Mouse (Mus musculus) thymus, adult 2 months (tissue): ENCODE data around the gene Plxnc1.
A peak's percentile ranks its signal among the peaks of the same experiment; 100 is the strongest.

Experiments used
- CTCF ChIP-seq: fragments of 200-500 bp; IDR thresholded peaks from 2 replicates; pipeline ENCODE4 v1.5.1; 2012; ENCODE audit warnings: mild to moderate bottlenecking, control low read depth, low read length, moderate library complexity, borderline replicate concordance; ENCODE audit not compliant: control insufficient read depth, poor library complexity, insufficient read depth; ENCODE audit errors: extremely low read depth
- POLR2A ChIP-seq: fragments of 200-500 bp; IDR thresholded peaks from 2 replicates; pipeline ENCODE4 v1.6.1; 2012; ENCODE audit warnings: mild to moderate bottlenecking, low read length, control low read depth, moderate library complexity; ENCODE audit not compliant: control insufficient read depth, poor library complexity, insufficient read depth; ENCODE audit errors: extremely low read depth

GRCm38 (mm10) chr10:94944691-94945205 is at the start of gene Plxnc1:
- no peak for TF ChIP-seq POLR2A
- TF ChIP-seq CTCF, result peak; percentile 19; the same call in 1 of the 2 replicates
